Mouse (Mus musculus): ENCODE measurements at regions not wholly inside any gene's neighbourhood (a gene's known extent, or its start where the extent isn't known, plus 50 kb on each side); places are given as distances from the start of the nearest gene placed in this dataset.

DNA sequence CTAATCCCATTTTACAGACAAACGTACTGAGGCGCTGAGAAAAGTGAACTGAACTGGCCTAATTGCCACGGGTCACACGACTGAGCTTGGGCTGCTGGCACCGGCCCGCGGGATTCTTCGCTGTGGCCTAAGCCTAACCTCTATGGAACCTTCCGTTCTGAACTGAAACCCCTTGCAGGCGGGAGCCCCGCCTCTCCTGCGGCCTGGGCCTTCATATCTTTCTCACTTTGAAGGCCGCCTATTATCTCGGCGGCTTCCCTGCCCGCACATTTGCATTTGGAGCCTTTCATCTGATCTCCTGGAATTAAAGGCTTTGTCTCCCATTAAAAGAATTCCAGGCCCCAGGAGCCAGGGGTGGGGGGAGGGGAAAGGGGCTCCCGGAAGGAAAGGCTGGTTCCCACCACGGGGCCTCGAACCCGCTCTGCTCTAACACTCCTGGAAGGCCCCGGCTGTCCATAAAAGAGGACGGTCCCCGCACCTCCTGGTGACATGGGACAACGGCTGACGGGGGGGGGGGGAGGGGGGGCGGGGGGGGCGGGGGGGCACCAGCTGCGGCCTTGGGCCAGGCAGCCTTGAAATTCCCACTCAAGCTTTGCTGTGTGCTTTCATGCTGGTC, 122.9 kb upstream of the Pja1 start:
- no peak for DNase-seq (ENCODE audit: low spot score in 2 of 2)

DNA sequence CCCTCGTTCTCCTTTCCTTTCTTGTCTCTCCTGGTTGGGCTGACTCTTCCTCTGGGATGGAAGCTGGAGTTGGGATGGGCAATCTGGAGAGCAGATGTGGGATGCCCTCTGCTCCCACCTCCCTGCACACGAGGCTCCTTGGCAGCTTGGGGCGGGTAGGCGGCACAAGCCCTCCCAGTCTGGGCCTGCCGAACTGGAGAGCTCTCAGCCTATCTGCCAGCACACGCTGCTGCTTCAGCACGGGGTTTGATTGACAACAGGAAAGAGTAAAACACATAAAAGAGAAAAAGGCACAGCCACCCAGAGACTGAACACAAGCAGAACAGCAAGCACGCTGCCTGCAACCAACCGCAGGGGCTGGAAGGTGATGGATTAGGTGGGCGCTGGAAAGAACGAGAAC, 121.9 kb upstream of the Pja1 start:
- DNase-seq (ENCODE audit: low spot score in 2 of 2): no peak

DNA sequence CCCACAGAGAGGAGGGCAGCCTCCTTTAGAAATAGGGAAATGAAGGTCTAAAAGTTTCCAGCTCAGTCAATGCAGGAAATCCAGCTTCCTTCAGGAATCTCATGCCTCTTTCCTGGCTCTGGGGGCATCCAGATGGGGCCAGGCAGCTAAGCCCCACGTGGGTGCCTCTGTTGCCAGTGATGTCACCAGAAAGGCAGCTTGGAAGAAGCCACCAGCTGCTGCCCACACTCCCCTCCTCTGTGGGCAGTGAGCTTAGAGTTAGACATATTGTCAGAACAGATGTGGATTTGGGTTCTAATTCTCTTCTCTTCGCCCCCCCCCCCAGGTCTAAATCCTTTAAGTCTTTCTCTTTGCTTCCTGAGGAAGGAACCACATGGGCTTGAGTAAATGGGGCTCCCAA, 116.2 kb upstream of the Pja1 start:
- no peak for DNase-seq (ENCODE audit: low spot score in 2 of 2)

DNA sequence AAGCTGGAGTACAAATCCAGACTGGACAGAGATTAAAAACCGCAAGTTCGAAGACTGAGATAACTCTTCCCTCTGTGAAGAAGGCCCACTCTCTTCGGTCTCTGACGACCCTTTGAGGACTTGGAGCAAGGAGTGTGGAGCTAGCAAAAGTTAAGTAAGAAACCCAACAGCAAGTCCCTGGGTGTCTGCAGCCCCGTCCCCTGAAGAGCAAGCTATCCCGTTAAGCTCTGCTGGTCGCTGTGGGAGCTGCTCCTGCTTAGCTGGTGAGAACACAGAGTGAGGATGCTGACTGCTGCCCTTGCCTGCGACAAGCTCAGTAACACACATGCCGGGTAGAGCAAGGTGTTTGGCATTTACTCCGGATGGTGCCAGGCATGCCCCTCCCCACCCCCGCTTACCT, 115.2 kb upstream of the Pja1 start:
- no peak for DNase-seq (ENCODE audit: low spot score in 2 of 2)

DNA sequence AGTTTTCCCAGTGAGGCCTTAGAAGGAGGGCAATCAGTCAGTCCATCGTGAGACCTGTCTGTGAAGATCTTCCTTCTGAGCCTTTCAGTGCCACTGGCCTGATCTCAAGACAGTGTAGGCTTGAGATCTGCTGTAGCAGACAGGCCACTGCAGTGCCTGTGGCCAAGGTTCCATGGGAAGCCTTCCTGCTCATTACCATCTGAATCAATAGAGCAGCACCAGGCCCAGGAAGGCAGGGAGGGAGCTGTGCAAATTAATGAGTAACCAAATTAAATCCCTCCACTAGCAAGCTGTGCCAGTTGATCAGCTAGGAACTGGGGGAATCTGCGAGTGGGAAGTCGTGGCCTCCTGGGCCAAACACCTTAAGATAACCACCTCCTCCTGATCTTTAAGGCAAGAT, 114.6 kb upstream of the Pja1 start:
- DNase-seq (ENCODE audit: low spot score in 2 of 2): no peak

DNA sequence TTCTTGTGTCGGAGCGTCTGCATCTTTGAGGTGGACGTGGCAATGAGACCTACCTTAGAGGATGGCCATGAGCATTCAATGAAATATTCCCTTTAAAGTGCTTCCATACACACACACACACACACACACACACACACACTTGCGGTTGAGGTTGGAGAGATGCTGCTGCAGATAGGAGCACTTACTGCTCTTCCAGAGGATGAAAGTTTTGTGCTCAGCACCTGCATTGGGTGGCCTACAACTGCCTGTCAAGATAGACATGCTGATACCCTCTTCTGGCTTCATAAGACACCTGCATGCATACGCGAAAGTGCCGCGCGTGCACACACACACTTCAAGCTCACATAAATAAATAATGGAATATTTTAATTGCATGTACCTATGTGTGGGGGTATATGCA, 111.5 kb upstream of the Pja1 start:
- no peak for DNase-seq (ENCODE audit: low spot score in 2 of 2)

DNA sequence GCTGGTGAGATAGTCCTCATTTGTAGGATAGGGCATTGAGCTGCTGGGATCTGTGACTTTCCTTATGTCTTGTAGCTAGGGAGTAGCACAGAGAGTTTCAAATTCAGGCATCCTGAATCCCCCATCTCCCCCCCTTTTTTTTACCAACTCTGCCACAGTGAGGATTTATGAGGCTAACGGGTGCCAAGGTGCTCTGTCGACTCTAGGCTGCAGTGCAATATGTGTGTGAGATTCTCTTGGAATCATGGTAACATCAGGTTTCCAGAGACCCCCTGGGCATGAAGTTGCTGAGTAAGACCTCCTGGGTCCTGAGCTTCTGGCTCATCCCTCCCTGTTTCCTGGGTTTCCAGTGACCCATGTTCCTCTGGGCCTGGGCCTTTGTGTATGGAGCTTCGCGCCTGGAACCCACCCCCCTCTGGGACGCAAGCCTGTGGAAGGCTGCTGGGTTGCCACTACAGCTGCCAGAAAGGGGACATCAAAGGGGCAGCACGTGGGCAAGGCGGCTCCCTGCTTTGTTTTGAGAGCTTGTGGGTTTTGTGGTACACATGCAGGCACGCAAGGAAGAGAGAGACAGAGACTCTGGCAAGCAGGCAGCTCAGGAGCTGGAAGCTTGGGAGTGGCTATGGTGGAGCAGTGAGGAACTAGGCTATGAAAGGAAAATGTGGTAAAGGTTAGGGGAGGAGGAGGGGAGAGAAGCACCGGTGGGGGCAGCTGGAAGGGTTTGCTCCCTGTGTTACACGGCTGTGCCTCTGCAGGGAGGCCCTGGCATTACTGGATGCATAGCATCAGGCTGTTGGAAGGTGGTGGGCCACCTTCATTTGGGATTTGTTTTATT, 110.8 kb upstream of the Pja1 start:
- no peak for DNase-seq (ENCODE audit: low spot score in 2 of 2)

DNA sequence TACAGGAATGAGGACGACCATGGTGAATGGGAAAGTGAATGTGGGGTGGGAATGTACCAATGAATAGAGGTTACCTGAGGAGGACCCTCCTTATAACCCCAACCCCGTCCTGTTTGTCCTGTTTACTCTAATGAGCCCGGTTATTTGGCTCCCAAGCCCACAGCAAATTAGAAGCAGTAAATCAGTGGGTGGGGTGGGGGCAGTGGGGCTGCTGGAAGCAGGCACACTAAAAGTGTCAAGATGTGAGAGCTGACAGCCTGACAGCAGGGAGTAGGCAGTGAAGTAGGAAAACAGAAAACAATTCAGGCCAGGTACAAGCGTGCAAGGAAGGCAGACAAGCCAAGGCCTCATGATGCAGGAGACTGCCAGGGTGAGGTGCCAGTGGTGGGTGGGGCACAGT, 108.1 kb upstream of the Pja1 start:
- DNase-seq (ENCODE audit: low spot score in 2 of 2): no peak

DNA sequence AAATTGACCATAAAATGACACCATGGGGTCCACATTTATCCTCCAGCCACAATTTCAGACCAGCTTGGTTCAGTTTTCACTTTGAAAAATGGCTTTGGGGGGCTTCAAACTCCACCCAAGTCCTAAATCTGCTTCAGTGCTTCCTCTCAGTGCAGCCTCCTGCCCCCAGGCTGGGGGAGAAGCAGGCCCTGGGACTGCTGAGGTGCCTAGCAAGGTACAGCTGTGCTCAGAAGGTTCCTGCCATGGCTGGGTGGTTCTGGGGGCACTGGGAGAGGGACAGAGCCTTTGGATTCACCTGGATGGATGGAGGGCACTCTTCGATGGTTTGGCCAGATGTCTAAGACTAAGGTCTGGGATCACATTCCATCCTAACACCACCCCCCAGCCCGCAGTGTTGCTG, 107.7 kb upstream of the Pja1 start:
- no peak for DNase-seq (ENCODE audit: low spot score in 2 of 2)

DNA sequence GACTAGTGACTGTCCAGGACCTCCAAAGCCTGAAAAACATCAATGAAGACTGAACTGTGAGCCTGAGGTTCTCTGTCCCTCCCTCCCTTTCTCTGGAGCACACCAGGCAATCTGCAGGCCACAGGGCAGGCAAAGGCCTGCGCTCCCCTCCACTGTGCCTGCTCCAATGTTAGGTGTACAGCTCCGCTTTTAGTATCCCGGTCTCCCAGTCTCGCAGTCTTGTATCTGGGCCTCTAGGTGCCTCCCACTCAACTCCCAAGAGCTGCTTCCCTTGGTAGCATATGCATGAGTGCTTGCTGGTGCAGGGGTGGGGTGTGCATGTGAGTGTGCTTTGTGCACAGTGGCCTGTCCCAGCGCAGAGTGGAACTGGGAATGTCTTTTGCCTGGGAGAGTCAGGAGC, 104.0 kb upstream of the Pja1 start:
- DNase-seq (ENCODE audit: low spot score in 2 of 2): no peak

DNA sequence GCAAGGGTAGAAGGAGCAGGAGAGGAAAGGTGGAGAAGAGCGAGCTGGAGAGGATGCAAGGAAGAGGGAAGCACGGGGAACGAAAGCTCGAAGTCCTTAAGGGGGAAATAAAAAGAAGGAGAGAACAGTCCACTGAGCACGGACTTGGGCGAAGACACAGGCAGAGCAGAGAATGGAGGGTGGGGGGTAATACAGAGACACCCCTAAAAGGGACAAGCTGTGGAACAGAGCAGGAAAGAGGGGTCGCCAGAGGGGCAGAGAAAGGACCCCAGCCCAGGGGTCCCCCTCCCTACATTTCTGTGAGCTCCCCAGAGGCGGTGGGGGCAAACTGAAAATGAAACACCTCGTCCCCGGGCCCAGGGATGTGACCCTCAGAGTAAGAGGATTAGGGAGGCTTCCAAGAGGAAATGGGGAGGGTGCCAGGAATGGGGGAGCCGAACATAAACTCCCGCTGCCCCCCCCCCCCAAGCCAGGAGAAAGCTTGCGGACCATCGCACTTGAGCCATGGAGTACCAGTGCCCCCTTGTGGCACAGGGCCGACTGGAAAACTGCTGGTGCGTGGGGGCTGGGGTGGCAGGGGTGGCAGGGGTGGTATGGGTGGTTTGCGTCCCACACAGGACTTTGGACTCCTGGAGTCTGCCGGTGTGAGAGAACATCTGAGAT, 103.5 kb upstream of the Pja1 start:
- DNase-seq (ENCODE audit: low spot score in 2 of 2): no peak

DNA sequence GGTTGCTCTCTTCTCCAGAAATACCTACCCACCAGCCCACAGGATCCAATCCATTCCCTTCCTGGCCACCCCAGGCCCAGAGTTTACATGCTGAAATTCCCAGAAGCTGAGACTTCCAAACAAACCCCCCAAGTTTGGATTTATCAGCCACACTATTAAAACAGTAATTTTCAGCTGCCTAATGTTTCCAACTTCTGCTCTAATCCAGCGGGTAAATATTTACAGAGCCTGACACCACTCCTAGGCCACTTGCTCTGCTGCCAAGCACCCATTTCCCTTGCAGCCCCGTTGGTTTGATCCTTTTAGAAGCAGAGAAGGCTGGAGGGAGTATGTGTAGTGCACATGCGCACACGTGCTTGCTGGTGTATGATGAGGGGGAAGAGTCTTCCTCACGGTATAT, 99.1 kb upstream of the Pja1 start:
- no peak for DNase-seq (ENCODE audit: low spot score in 2 of 2)

DNA sequence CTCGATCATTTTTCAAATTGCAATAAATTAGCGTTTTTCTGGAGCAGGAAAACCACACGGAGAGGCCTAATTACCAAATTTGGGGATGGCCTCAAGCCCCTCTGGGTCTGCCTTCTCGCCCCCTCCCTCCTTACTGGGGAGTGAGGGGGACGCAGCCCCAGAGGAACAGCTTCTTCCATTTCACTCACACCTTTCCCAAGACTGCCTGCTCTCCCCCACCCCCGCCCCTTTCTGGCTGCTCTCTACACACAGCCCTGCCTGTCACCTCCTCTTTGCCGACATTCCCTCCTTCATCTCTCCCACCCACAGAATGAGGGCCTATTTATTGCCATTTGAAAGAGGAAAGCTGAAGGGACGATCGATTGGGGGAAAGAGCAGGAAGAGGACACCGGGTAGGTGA, 97.2 kb upstream of the Pja1 start:
- no peak for DNase-seq (ENCODE audit: low spot score in 2 of 2)

DNA sequence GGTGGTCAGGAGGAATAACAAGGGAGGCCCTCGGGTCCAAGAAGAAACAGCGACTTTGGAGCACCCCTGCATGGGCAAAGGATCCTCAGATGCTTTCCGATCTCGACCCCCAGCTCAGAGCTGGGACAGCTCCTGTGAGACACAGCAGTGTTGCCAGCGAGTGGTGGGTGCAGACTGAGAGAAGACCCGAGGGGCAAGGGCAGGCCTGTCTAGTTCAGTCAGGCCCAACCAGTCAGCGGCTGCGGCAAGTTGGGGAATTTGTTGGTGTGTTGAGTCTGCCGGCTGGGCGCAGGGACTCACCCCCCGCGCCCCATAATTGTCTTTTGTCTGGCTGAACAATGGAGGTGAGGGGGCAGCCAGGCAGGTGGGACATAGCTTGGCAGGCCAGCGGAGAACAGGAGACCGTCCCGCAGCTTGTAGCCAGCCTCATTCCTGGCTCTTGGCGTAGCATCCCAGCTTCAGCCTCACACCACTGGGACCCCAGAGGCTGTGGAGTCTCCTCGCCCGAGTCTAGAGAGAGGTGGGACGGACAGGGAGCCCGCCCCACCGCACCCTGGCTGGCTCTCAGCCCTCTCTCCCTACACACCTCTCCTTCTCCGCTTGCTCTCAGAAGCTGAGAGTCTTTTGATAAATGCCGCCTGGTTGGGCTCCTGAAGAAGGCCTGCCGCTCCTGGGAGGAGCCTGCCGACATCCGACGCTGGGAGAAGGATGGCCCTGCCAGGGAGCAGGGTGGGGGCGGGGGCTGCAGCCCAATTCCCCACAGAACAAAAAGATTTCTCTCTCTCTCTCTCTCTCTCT, 96.5 kb upstream of the Pja1 start:
- no peak for DNase-seq (ENCODE audit: low spot score in 2 of 2)

DNA sequence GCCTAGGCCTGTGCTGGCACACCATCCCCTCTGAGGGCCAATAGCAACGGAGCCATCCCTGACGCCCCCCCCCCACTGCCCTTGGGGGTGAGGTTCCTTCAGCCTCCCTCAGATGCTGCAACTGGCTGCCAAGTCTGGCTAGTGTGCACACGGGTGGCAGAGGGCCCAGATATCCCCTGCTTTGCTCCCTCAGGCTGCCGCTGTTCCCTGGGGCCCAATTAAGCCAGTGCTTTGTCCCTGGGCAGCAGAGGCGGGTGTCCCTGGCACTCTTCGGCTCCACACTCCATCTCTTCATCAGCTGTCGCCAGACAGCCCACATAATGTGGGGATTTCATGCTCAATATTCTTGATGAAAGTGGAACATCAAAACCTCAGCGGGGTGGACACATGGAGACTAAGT, 90.9 kb upstream of the Pja1 start:
- DNase-seq (ENCODE audit: low spot score in 2 of 2): no peak

DNA sequence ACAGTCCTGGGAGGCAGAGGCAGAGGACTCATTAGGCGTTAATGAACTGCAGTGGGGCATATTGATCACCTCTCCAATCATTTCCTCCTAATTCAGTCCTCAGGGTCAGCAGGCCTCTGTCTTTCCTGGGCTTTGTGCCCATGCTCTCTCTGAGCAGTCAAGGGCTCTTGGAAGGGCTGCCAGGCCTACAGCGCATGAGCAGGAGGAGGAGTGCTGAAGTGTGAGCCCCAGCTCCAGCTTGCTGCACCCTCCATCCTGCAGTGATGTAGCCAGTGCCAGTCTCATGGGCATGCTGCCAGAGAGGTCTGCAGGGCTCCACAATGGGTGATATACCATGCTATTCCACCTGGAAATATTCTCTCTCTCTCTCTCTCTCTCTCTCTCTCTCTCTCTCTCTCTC, 89.6 kb upstream of the Pja1 start:
- no peak for DNase-seq (ENCODE audit: low spot score in 2 of 2)

DNA sequence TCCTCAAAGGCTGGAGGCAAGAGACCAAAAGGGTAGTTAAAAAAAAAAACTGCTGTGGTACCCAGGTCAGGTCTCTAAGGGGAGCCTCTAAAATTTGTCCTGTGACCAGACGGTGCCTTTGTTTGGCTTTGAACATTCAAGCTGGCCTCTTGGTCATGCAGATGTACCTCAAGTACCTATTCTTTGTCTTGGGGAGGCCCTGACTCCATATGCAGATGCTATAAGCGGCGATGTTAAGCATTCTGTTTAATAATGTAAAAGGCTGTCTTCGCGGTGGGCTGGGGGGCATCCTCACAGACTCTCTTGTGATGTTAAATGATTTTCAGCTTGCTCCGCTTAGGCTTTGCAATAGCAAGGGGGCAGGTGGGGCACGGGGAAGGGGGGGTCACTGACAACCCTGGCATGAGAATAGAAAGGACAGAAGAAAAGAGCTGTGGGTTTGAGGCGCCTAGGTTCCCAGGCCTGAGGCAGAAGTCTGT, 85.8 kb upstream of the Pja1 start:
- no peak for DNase-seq (ENCODE audit: low spot score in 2 of 2)

DNA sequence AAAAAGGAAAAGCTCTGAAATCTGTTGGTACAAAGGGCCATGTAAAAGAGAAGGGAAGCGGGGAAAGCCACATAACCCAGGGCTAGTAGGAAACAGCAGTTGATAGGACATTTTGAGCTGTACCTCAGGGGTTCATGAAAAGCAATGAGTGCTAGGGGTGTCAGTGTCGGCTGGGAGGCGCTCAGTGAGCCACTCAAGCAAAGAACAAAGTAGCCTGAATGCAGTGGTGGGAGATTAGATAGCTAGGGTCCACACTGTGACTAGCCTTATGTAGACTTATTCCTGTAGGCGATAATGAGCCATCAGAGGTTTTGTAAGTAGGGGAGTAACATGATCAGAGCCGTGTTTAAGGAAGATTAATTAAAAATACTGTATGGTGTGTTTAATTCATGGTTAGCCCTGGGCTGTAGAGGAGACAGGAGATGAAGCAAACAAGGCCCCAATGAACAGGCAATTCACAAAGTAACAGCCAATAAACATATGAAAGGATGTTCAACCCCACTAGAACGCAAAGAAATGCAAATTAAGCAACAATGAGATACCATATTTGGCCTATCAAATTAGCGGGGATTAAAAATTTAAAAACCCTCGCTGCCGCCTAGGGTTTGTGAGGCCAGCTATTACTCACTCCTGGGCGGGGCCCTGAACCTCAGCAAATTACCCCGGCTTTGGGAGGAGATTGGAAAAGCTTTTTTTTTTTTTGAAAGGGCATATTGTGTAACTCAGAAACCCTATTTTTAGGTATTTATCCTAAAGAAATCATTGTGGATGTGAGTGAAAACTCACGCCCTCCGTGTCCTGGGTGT, 85.1 kb upstream of the Pja1 start:
- DNase-seq (ENCODE audit: low spot score in 2 of 2): no peak

DNA sequence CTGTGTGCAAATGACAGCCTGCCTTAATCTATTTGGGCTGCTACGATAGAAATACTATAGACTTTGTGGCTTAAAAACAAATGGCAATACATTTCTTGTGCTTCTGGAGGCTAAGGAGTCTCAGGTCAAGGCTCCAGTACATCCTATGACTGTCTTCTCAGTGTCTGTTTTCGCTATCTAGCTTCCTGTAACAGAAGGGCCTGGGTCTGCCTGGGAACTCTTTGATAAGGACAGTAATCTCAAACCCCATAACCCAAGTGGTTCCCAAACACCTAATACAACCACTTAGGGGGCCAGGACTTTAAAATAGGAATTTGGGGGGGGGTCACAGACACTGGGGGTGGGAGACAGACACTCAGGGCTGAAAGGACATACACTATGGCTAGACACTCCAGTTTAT, 81.7 kb upstream of the Pja1 start:
- DNase-seq (ENCODE audit: low spot score in 2 of 2): no peak

DNA sequence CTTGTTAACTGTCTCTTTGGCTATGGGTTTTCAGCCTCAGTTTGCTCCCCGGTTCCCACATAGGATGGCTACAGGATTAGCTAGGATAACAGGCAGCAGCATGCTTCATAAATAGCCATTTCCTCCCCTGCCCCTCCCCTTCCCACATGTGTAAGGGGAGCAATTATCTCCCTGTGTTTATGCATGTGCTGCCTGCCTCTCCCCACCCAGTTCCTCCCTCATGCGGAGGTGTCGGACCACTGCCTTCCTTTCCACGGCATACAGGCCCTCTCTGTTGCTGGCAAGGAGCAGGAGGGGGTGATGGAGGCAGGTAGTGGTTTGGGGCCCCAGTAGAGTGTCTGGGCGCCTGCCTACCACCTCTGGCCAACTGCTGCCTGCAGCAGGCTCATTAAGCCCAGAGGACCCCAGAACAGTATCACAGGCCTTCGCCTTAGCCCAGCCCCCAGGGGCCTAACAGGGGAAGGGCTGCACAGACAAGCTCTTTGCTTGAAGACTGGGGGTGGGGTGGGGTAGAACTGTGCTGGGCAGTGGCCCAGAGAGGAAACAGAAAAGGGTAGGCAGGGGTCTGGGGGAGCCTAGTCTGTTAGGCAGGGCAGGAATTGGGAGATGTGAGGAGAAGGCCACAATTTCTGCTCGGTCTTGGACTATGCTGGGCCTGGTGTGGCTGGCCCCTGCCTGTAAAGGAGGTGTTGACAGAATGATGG, 79.1 kb upstream of the Pja1 start:
- no peak for DNase-seq (ENCODE audit: low spot score in 2 of 2)

All from frontal cortex, postnatal 14 days (tissue).